Mouse (Mus musculus) erythroblast, embryonic 14.5 days (primary cell): Measurements from ENCODE around the gene Tmc7.

Source experiments
- GATA1 ChIP-seq: IDR thresholded peaks from 2 replicates; pipeline ENCODE4 v1.6.1; 2012; ENCODE audit warnings: low read length, inconsistent platforms, mixed read lengths
- TAL1 ChIP-seq: IDR thresholded peaks from 3 replicates; pipeline ENCODE4 v1.6.1; 2012; ENCODE audit warnings: low read length, inconsistent platforms, mixed read lengths

DNA sequence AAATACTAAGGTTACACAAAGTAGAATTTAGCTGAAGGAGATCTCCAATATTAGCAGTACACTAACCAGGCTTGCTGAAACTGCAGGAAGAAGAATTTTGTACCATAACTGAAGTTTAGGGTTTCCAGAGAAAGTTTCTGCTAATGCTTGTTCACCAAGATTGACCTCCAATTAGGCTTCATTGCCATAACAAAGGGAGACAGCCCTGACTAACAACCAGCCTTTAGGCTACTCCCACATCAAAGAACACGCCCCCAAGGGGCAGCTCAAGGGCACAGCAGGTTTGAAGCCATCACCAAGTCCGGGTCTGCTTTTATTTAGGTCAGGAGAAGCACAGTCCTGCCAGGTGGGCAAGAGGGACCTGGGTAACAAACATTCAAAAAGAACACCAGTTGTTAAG lies 4.6 kb downstream of the Tmc7 start:
- TF ChIP-seq GATA1 (no peak), TAL1 (no peak)
